Mouse (Mus musculus) small intestine, adult 2 months (tissue): Measurements from ENCODE around the gene Mast4.

Experiments used
- CTCF ChIP-seq: fragments of 200-500 bp; IDR thresholded peaks from 2 replicates; pipeline ENCODE4 v1.5.1; 2012; ENCODE audit warnings: low read depth, mild to moderate bottlenecking, control low read depth, inconsistent platforms, low read length, moderate library complexity, mixed read lengths; ENCODE audit not compliant: insufficient replicate concordance, insufficient read length; ENCODE audit errors: extremely low read depth
- POLR2A ChIP-seq: fragments of 200-500 bp; IDR thresholded peaks from 2 replicates; pipeline ENCODE4 v1.6.1; 2012; ENCODE audit warnings: low read depth, mild to moderate bottlenecking, control low read depth, inconsistent platforms, low read length, moderate library complexity

DNA sequence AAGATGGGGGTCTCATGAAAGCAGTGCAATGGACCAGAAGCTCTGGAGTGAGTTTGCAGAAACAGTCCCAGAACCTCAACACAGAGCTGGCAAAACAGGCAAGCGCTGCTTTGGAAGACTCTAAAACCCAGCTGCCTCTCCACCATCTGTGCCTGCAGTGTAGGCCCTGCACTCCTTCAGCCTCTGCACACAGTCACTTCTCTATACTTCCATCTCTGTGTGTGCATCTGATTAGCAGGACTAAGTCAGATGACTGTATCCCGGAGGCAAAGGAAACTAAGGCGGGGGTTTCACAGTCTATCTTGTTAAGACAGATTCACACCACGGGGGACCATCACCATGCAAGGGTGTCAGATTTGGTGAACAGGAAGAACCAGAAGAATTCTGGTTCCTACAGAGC lies 6.7 kb upstream of the Mast4 start:
- TF ChIP-seq CTCF = no peak
- no peak for TF ChIP-seq POLR2A
